Mouse (Mus musculus) heart, embryonic 15.5 days (tissue): ENCODE measurements at regions not wholly inside any gene's neighbourhood (a gene's known extent, or its start where the extent isn't known, plus 50 kb on each side); places are given as distances from the start of the nearest gene placed in this dataset.
"Not testable (repeated sequence)": the region's sequence is repeated elsewhere in the genome, so short reads cannot be mapped to it uniquely, and the experiment has no call there.

Source experiments
- ATAC-seq: fragments of 200-750 bp; cut with Nextera tagmentation; replicated peaks from 2 replicates; pipeline ENCODE4 v1.8.0; 2017; ENCODE audit warnings: low read depth, moderate TSS enrichment; ENCODE audit not compliant: insufficient number of reproducible peaks, insufficient read depth, low FRiP score
- H3K27ac ChIP-seq: fragments of 300-500 bp; sonication (generic); 2 replicates; pipeline ENCODE4 v1.5.1; 2015; ENCODE audit warnings: mild to moderate bottlenecking, inconsistent platforms
- H3K27me3 ChIP-seq: fragments of 300-500 bp; sonication (generic); 2 replicates; pipeline ENCODE4 v1.6.1; 2015; ENCODE audit warnings: inconsistent platforms
- H3K36me3 ChIP-seq: fragments of 300-500 bp; sonication (generic); 2 replicates; pipeline ENCODE4 v1.6.1; 2015; ENCODE audit warnings: mild to moderate bottlenecking, inconsistent platforms
- H3K4me1 ChIP-seq: fragments of 300-500 bp; sonication (generic); replicated peaks from 2 replicates; pipeline ENCODE4 v1.6.1; 2015; ENCODE audit warnings: inconsistent platforms
- H3K4me2 ChIP-seq: fragments of 300-500 bp; sonication (generic); 2 replicates; pipeline ENCODE4 v1.6.1; 2015; ENCODE audit warnings: inconsistent platforms, mild to moderate bottlenecking, moderate library complexity
- H3K4me3 ChIP-seq: fragments of 300-500 bp; sonication (generic); 2 replicates; pipeline ENCODE4 v1.5.1; 2015; ENCODE audit warnings: mild to moderate bottlenecking, inconsistent platforms
- H3K9ac ChIP-seq: fragments of 300-500 bp; sonication (generic); 2 replicates; pipeline ENCODE4 v1.6.1; 2015; ENCODE audit warnings: mild to moderate bottlenecking, inconsistent platforms
- H3K9me3 ChIP-seq: fragments of 300-500 bp; sonication (generic); replicated peaks from 2 replicates; pipeline ENCODE4 v1.6.1; 2016; ENCODE audit warnings: inconsistent platforms
- whole genome bisulfite sequencing: fragments of 180-500 bp; shearing (Covaris S2); methylation state at CpG from one replicate; pipeline ENCODE4 v1.1.7; 2015; ENCODE audit warnings: mixed read lengths; 5-methylcytosine and 5-hydroxymethylcytosine counted together

- ATAC-seq, result no peak
- no peak overlapping the region for H3K27ac ChIP-seq
- WGBS, result 77% methylated on average over 19 of the region's 19 CpGs
- no peak overlapping the region for H3K9ac ChIP-seq
- H3K9me3 ChIP-seq, result no peaks in the 10 kb centered on the region
- H3K36me3 ChIP-seq, result no peaks in the 10 kb centered on the region
- H3K4me1 ChIP-seq, result 0 out of 2 replicates have a peak, but pooled peaks cover 2% of the 10 kb centered on the region
- H3K4me3 ChIP-seq, result no peak overlapping the region
- H3K4me2 ChIP-seq, result no peak overlapping the region
- peaks cover 19% of the 10 kb centered on the region for H3K27me3 ChIP-seq
Measured at GRCm38 (mm10) chr13:72302436-72303125, 326.0 kb upstream of the Irx2 start.

- no peak overlapping the region for H3K9ac ChIP-seq
- 0 out of 2 replicates have a peak, but pooled peaks cover 2% of the 10 kb centered on the region for H3K4me1 ChIP-seq
- H3K27me3 ChIP-seq, result peaks cover 16% of the 10 kb centered on the region
- 80% methylated on average over 15 of the region's 15 CpGs for WGBS
- no peak overlapping the region for H3K4me3 ChIP-seq
- no peak overlapping the region for H3K4me2 ChIP-seq
- H3K9me3 ChIP-seq, result no peaks in the 10 kb centered on the region
- no peak for ATAC-seq
- no peaks in the 10 kb centered on the region for H3K36me3 ChIP-seq
- H3K27ac ChIP-seq, result no peak overlapping the region
Measured at GRCm38 (mm10) chr13:72303126-72303760, 325.4 kb upstream of the Irx2 start.

- no peak for ATAC-seq
- Histone ChIP-seq H3K36me3 (no peaks in the 10 kb centered on the region), H3K4me2 (peak overlapping the region; percentile 52), H3K9ac (no peak overlapping the region), H3K27ac (no peak overlapping the region), H3K27me3 (no peaks in the 10 kb centered on the region), H3K9me3 (no peaks in the 10 kb centered on the region), H3K4me1 (peaks cover 9% of the 10 kb centered on the region), H3K4me3 (0 out of 2 replicates have a peak overlapping the region, but pooled peaks have one; percentile 4)
- WGBS, result 24% methylated on average over 10 of the region's 10 CpGs
Measured at GRCm38 (mm10) chr13:72324041-72324690, 304.5 kb upstream of the Irx2 start.

- H3K4me1 ChIP-seq, H3K36me3 ChIP-seq, H3K9me3 ChIP-seq, H3K9ac ChIP-seq, ATAC-seq, H3K4me3 ChIP-seq, H3K4me2 ChIP-seq, H3K27me3 ChIP-seq, H3K27ac ChIP-seq: not testable (repeated sequence)
- WGBS, result 78% methylated on average over 1 of the region's 1 CpGs
Measured at GRCm38 (mm10) chr13:72326201-72326600, 302.4 kb upstream of the Irx2 start.

- ATAC-seq, result no peak
- Histone ChIP-seq H3K4me1 (no peaks in the 10 kb centered on the region), H3K36me3 (no peaks in the 10 kb centered on the region), H3K9me3 (no peaks in the 10 kb centered on the region), H3K4me2 (no peak overlapping the region), H3K27ac (no peak overlapping the region), H3K4me3 (no peak overlapping the region), H3K27me3 (0 out of 2 replicates have a peak, but pooled peaks cover 10% of the 10 kb centered on the region), H3K9ac (no peak overlapping the region)
- WGBS, result 20% methylated on average over 6 of the region's 6 CpGs
Measured at GRCm38 (mm10) chr13:72345647-72346133, 282.9 kb upstream of the Irx2 start.

- H3K4me3 ChIP-seq, result no peak overlapping the region
- 46% methylated on average over 21 of the region's 21 CpGs for WGBS
- H3K27me3 ChIP-seq, result 0 out of 2 replicates have a peak, but pooled peaks cover 10% of the 10 kb centered on the region
- no peak overlapping the region for H3K4me2 ChIP-seq
- H3K27ac ChIP-seq, result no peak overlapping the region
- H3K9ac ChIP-seq, result no peak overlapping the region
- H3K9me3 ChIP-seq, result no peaks in the 10 kb centered on the region
- H3K4me1 ChIP-seq, result no peaks in the 10 kb centered on the region
- ATAC-seq, result no peak
- no peaks in the 10 kb centered on the region for H3K36me3 ChIP-seq
Measured at GRCm38 (mm10) chr13:72346207-72346943, 282.2 kb upstream of the Irx2 start.

GRCm38 (mm10) chr13:72346944-72347586 is 281.6 kb upstream of the Irx2 start:
- Histone ChIP-seq H3K9me3 (no peaks in the 10 kb centered on the region), H3K4me3 (no peak overlapping the region), H3K9ac (no peak overlapping the region), H3K4me2 (no peak overlapping the region), H3K4me1 (no peaks in the 10 kb centered on the region), H3K27ac (no peak overlapping the region), H3K36me3 (no peaks in the 10 kb centered on the region), H3K27me3 (0 out of 2 replicates have a peak, but pooled peaks cover 10% of the 10 kb centered on the region)
- ATAC-seq, result no peak
- WGBS, result 82% methylated on average over 14 of the region's 14 CpGs

- Histone ChIP-seq H3K27me3 (0 out of 2 replicates have a peak, but pooled peaks cover 2% of the 10 kb centered on the region), H3K4me1 (no peaks in the 10 kb centered on the region), H3K4me2 (no peak overlapping the region), H3K4me3 (no peak overlapping the region), H3K9ac (no peak overlapping the region), H3K9me3 (no peaks in the 10 kb centered on the region), H3K27ac (no peak overlapping the region), H3K36me3 (no peaks in the 10 kb centered on the region)
- 67% methylated on average over 18 of the region's 18 CpGs for WGBS
- ATAC-seq, result no peak
Measured at GRCm38 (mm10) chr13:72352641-72353181, 275.9 kb upstream of the Irx2 start.

- Histone ChIP-seq H3K36me3 (no peaks in the 10 kb centered on the region), H3K27ac (no peak overlapping the region), H3K4me1 (no peaks in the 10 kb centered on the region), H3K4me2 (no peak overlapping the region), H3K9ac (no peak overlapping the region), H3K27me3 (0 out of 2 replicates have a peak, but pooled peaks cover 10% of the 10 kb centered on the region), H3K9me3 (no peaks in the 10 kb centered on the region), H3K4me3 (no peak overlapping the region)
- WGBS, result 71% methylated on average over 1 of the region's 1 CpGs
- ATAC-seq, result no peak
Measured at GRCm38 (mm10) chr13:72355297-72355696, 273.3 kb upstream of the Irx2 start.

GRCm38 (mm10) chr13:72355821-72356220 is 272.8 kb upstream of the Irx2 start:
- no peak for ATAC-seq
- Histone ChIP-seq H3K9me3 (no peaks in the 10 kb centered on the region), H3K9ac (no peak overlapping the region), H3K27me3 (0 out of 2 replicates have a peak, but pooled peaks cover 10% of the 10 kb centered on the region), H3K36me3 (no peaks in the 10 kb centered on the region), H3K4me3 (no peak overlapping the region), H3K4me1 (no peaks in the 10 kb centered on the region), H3K27ac (no peak overlapping the region), H3K4me2 (no peak overlapping the region)
- 75% methylated on average over 3 of the region's 3 CpGs for WGBS
